Mouse (Mus musculus) bone marrow, adult 2 months (tissue): ENCODE measurements at regions not wholly inside any gene's neighbourhood (a gene's known extent, or its start where the extent isn't known, plus 50 kb on each side); places are given as distances from the start of the nearest gene placed in this dataset.

Experiments
- CTCF ChIP-seq: fragments of 200-500 bp; IDR thresholded peaks from 2 replicates; pipeline ENCODE4 v1.5.1; 2011; ENCODE audit warnings: low read length, control low read depth; ENCODE audit not compliant: control insufficient read depth, insufficient read depth
- POLR2A ChIP-seq: fragments of 200-500 bp; IDR thresholded peaks from 2 replicates; pipeline ENCODE4 v1.6.1; 2011; ENCODE audit warnings: low read depth, mild to moderate bottlenecking, control low read depth, low read length, borderline replicate concordance; ENCODE audit not compliant: control insufficient read depth

DNA sequence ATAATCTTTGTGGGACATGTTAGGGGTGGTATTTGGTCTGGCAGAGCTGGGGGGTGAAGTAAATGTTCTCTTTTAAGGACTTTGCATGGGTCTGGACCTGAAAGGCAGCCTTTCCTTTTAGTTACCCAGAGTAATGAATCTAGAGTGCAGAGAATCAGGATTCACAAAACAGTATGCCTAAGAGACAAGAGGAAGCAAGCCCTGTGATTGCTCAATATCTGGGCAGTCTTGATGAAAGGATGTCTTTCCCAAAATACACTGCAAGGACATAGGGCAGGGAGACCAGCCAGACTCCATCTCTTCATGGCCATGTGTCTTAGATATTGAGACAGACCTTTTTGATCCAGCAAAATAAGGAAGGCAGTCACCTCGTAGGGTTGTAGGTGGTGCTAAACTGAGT, 84.3 kb downstream of the Ttc32 start:
- TF ChIP-seq POLR2A (no peak), CTCF (no peak)
